9 mouse cellular contexts compared by ENCODE assay signal in the genomic region with DNA sequence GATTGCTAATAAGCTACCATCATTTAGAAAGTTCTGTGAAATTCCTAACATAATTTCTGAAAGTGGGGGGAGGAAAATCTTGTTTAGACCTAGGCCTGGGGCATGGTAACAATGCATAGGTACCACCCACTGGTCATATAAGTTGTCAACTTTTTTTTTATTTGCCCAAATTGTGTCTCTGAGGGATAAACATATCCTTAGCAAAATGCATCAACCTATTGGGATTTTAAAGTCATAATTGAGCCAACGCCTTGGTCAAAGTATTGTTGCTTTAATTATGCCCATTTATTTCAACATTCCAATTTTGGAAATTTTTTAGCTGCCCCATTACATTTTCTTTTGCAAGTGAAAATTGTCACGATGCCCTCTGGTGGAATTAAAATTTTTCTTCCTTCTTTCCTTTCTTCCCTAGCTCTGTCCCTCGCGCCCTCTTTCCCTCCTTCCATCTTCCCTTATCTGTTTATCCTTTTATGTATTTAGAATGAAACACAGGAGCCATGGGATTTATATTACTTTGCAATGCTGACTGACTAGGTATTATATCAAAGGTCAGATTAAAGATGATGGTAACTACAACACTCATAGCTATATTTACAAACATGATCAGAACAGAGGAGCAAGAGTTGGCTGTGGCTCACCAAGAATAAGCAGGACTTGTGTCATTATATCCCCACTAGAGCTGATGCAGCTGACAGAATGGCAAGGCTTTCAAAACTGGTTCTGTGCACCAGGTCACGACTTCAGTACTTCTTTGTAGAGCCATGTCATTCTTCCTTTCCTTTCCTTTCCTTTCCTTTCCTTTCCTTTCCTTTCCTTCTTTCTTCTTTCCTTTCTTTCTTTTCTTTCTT.
DNase-seq lines count a peak whose midpoint lies in the region; ATAC-seq and TF ChIP-seq lines count a peak whose summit lies in the region.
"Had no signal": no experiment of that assay in that cellular context is flagged by ENCODE, and none has a peak within 500 bp of the region (broad histone marks: within the 10 kb centered on the region; RNA-seq: fewer than 3 reads in every experiment).

No protein-coding gene starts in this region.

- H3K4me1 ChIP-seq in embryonic facial prominence, embryonic 11.5 days (ENCODE audit: control insufficient read depth, insufficient read depth, low read length) = 0 out of 2 replicates have a peak, but pooled peaks cover 2% of the 10 kb centered on the region
- H3K4me1 ChIP-seq in embryonic facial prominence, embryonic 10.5 days = peaks cover 29% of the 10 kb centered on the region

- H3K9me3 ChIP-seq in embryonic facial prominence, embryonic 11.5 days (replicated peaks; ENCODE audit: control insufficient read depth, low read length) = no peaks in the 10 kb centered on the region
- H3K9me3 ChIP-seq in embryonic facial prominence, embryonic 10.5 days = no peaks in the 10 kb centered on the region
- H3K9me3 ChIP-seq: liver, embryonic 15.5 days had no signal

- no peak for ATAC-seq in embryonic facial prominence, embryonic 11.5 days (replicated peaks; ENCODE audit: insufficient number of reproducible peaks, low FRiP score, low TSS enrichment, low read depth)
- no peak for ATAC-seq in Patski
- ATAC-seq in erythroid progenitor cell, adult 5-6 weeks (replicated peaks; ENCODE audit: low FRiP score, poor library complexity, severe bottlenecking) = no peak

- WGBS in embryonic facial prominence, embryonic 11.5 days = 70% methylated on average over 5 of the region's 5 CpGs
- 71% methylated on average over 5 of the region's 5 CpGs for whole genome bisulfite sequencing in embryonic facial prominence, embryonic 10.5 days

- H3K4me2 ChIP-seq in embryonic facial prominence, embryonic 11.5 days (ENCODE audit: low read depth, low read length) = no peak overlapping the region
- H3K4me2 ChIP-seq: liver, embryonic 15.5 days had no signal

- DNase-seq in embryonic facial prominence, embryonic 11.5 days (ENCODE audit: low spot score) = peak; percentile 50
- no peak for DNase-seq in embryonic facial prominence, embryonic 10.5 days (ENCODE audit: low spot score)
- no peak for DNase-seq in left cerebral cortex, adult 2 months (ENCODE audit: extremely low spot score in 1 of 2, low spot score in 2 of 2)
- DNase-seq in left cerebral cortex, adult 8-10 months (ENCODE audit: low spot score in 2 of 2) = no peak
- peak; percentile 64 for DNase-seq in 3T3-L1 (ENCODE audit: low read depth, low spot score)
- DNase-seq in Patski (ENCODE audit: low read depth, low spot score) = no peak
- no peak for DNase-seq in ovary, postnatal 36 days (ENCODE audit: low spot score)

- in situ Hi-C loops in Patski (cut with MboI; ENCODE audit: low pct_unique_long_range_greater_than_20kb) = loop anchor here (5.0 to 25.0 kb wide), 5 partner anchors 261 to 714 kb away; partner anchors contain the start of gene Pten

- POLR2A ChIA-PET in Patski (lab: Charles Lee) = interaction anchor here (0.7 to 5.5 kb wide), 3 partner anchors 338 to 511 kb away, joined by 3 to 49 read pairs (median 3); partner anchors contain the start of gene Pten

- no peak overlapping the region for H3K27ac ChIP-seq in embryonic facial prominence, embryonic 11.5 days (replicated peaks; ENCODE audit: low read depth, low read length)
- no peak overlapping the region for H3K27ac ChIP-seq in embryonic facial prominence, embryonic 10.5 days (replicated peaks)
- no peak overlapping the region for H3K27ac ChIP-seq in left cerebral cortex, adult 2 months
- H3K27ac ChIP-seq: liver, embryonic 15.5 days had no signal

- no peak overlapping the region for H3K4me3 ChIP-seq in embryonic facial prominence, embryonic 11.5 days (ENCODE audit: low read depth, low read length)
- no peak overlapping the region for H3K4me3 ChIP-seq in embryonic facial prominence, embryonic 10.5 days
- H3K4me3 ChIP-seq in left cerebral cortex, adult 2 months = no peak overlapping the region
- H3K4me3 ChIP-seq: liver, embryonic 15.5 days had no signal

- intact Hi-C loops in left cerebral cortex, adult 2 months (cut with DNase I) = loop anchor here (2.0 to 5.0 kb wide), 2 partner anchors 114 to 469 kb away; partner anchors contain the start of gene Pten

- H3K36me3 ChIP-seq in embryonic facial prominence, embryonic 11.5 days (replicated peaks; ENCODE audit: control insufficient read depth, insufficient read depth, low read depth, low read length) = no peaks in the 10 kb centered on the region
- no peaks in the 10 kb centered on the region for H3K36me3 ChIP-seq in embryonic facial prominence, embryonic 10.5 days (replicated peaks)
- H3K36me3 ChIP-seq: liver, embryonic 15.5 days had no signal

- H3K9ac ChIP-seq in embryonic facial prominence, embryonic 11.5 days (replicated peaks; ENCODE audit: low read length) = no peak overlapping the region
- H3K9ac ChIP-seq: liver, embryonic 15.5 days had no signal

- peak; percentile 50 for TF ChIP-seq CTCF in left cerebral cortex, adult 2 months (IDR thresholded peaks at IDR 0.05)
- peak; percentile 51 for TF ChIP-seq CTCF in Patski (IDR thresholded peaks at IDR 0.05)

- CTCF ChIA-PET in Patski (lab: Charles Lee) = interaction anchor here (1.0 to 12.7 kb wide), 29 partner anchors 8 to 512 kb away, joined by 3 to 220 read pairs (median 4); partner anchors contain the start of genes Atad1 and Pten

- no peaks in the 10 kb centered on the region for H3K27me3 ChIP-seq in embryonic facial prominence, embryonic 11.5 days (ENCODE audit: control insufficient read depth, insufficient read depth, low read length)
- H3K27me3 ChIP-seq in embryonic facial prominence, embryonic 10.5 days (replicated peaks; ENCODE audit: low read depth, poor library complexity, severe bottlenecking) = no peaks in the 10 kb centered on the region
- peaks cover 28% of the 10 kb centered on the region for H3K27me3 ChIP-seq in Patski
- H3K27me3 ChIP-seq: liver, embryonic 15.5 days had no signal

Comparison
In these comparisons a context has a peak if more than half of its experiments do, and no peak if none do; other contexts are left out.
1. DNase-seq: peak in embryonic facial prominence, embryonic 11.5 days (single experiment) and 3T3-L1 (single experiment); none in embryonic facial prominence, embryonic 10.5 days (single experiment), left cerebral cortex, adult 2 months (0 of 2), left cerebral cortex, adult 8-10 months (0 of 2), Patski (single experiment) and ovary, postnatal 36 days (single experiment).